Mouse (Mus musculus) mesoderm, embryonic 11.5 days (tissue): ENCODE results near the gene A130010J15Rik.

Source experiments
- DNase-seq: peaks from one replicate; pipeline ENCODE4 v3.0.0-alpha.2; 2012; ENCODE audit warnings: low read depth, low spot score

A130010J15Rik gene

DNA sequence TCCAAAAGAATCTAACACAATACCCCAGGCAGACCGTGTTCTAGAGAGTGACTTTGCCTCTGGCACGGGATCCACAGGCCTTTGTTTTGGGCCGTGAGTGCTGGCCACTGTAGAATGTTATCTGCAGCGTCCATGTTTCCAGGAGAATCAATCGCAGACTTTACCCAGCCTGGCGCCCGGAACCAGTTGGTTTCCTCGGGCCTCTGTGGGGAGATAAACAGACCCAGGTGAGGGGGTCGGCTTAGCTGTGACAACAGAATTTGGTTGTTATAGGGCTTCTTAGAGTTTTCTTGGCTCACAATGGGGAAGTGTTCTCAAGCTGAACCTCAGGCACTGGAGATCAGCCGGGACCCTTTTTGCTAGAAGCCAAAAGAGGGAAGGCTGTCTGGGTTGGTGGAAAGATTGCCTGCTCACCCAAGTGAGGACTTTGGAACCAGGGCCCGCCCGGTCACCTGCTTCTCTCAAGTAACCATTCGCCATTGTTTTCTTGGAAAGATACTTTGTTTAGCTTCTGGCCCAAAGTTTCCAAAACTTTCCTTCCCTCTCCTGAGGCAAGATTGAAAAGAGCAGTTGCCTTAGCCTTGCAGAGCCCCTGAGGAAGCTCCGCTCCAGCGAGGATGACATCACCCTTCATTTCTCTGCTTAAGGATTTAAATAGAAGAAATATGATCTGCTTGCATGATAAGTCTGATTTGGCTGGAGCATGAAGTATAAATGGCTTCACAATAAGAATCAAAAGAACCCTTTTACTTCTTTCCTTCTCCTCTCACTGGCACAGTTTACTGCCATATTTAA, 11.3 kb upstream of the A130010J15Rik start:
- DNase-seq = no peak

DNA sequence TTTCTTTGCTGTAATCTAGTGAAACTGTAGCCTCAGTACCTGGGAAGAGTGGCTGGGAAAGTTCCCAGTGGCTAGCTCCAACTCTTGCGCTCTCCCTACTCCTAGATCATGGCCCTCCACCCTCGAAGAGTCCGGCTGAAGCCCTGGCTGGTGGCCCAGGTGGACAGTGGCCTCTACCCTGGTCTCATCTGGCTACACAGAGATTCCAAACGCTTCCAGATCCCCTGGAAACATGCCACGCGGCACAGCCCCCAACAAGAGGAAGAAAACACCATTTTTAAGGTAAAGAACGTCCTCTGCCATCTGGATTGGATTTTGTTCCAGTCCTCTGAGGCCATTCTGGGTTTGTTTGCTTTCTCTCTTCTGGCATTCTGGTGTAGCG, 10.7 kb upstream of the A130010J15Rik start:
- no peak for DNase-seq

DNA sequence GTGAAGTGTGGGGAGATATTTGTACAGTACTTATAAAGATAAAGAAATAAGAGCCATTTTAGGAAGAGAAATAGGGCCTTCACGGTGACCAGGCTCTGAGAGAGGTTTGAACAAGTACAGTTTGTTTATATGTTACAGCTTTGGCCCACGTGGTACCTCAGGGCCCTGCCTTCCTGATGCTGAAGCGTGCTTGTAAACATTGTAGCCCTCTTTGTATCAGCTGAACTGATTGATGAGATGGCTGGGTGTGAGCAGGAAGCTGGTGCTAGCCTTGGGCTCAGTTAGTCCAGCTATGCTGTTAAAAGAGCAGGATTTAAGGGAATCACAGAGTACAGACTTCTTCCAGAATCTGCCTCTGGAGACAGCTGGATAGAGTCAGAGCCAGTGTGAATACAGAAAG, 8.7 kb upstream of the A130010J15Rik start:
- no peak for DNase-seq

DNA sequence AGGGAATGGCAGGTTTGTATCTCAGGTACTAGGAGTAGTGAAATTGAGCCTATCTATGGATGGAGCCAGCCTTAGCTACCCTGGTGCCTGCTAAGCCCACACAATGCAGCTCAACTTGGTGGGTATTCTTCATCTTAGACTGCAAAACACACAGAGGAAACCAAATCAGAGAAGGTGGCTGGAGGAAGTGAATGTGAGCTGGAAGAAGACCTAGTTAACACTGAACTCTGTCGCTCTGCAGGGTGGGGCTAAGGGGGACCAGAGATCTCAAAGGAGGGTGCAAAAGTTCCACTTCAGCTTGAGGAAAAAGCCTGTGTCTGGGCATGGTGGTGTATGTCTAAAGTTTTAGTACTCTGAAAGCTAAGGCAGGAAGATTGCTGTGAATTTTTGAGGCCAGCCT, 8.2 kb upstream of the A130010J15Rik start:
- DNase-seq = no peak

DNA sequence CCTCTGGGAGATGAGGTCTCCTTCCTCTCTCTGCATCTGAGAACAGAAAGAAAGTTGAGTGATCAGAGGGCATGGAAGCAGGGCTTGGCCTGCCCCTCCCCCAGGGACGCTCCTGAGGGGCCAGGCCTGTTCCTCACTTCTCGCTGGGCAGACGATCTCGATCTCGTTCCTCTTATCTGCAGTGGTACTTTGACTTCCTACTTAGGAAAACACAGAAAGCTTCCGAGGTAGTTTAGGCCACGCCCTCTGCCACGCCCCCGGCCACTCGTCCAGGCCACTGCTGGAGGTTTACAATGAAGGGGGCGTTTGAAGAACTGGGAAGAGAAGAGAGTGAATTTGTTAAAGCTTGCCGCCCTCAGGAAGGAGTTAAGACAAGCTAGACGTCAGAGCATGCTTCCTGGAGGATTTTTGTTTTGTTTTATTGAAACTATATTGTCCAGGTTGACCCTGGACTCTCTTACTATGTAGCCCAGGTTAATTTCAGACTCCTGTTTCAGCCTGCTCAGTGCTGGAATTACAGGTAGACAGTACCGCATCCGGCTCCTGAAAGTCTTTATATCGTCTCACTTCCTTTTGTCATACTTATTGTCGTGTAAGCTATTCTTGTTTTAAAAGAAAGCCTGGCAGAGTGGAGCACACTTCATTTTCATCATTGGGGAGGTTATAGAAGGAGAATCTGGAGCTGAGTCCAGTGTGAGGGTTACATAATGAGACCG, 7.4 kb upstream of the A130010J15Rik start:
- DNase-seq = peak; percentile 58

DNA sequence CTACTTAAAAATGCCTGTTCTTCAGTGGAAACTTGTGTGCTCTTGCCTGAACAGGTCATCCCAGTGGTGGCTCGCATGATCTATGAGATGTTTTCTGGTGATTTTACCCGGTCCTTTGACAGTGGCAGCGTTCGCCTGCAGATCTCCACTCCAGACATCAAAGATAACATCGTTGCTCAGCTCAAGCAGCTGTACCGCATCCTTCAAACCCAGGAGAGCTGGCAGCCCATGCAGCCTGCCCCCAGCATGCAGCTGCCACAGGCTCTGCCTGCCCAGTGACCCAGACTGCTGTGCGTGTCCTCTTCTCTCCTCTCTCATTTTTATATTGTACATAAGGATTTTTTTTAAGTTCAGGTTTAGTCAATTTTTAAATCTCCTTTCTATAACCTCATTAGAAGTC, 1.4 kb downstream of the A130010J15Rik start:
- no peak for DNase-seq

DNA sequence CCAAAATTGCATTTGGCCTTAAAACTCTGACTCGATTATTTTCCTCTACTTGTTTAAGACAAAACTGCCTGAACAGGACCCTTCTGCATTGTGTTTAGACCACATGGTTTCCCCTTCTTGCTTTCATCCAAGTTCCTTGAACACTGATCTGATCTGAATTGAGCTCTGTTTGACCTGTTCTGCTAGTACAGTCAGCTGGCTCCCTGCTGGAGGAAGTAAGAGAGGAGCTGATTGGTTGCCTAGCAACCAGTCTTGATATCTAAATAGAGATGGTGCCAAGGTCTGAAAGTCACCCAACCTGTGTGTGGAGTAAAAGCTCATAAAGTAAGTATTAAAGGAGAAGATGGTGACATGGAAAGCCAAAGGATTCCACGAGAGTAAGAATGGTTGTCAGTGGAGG, 2.0 kb downstream of the A130010J15Rik start:
- peak; percentile 12 for DNase-seq

DNA sequence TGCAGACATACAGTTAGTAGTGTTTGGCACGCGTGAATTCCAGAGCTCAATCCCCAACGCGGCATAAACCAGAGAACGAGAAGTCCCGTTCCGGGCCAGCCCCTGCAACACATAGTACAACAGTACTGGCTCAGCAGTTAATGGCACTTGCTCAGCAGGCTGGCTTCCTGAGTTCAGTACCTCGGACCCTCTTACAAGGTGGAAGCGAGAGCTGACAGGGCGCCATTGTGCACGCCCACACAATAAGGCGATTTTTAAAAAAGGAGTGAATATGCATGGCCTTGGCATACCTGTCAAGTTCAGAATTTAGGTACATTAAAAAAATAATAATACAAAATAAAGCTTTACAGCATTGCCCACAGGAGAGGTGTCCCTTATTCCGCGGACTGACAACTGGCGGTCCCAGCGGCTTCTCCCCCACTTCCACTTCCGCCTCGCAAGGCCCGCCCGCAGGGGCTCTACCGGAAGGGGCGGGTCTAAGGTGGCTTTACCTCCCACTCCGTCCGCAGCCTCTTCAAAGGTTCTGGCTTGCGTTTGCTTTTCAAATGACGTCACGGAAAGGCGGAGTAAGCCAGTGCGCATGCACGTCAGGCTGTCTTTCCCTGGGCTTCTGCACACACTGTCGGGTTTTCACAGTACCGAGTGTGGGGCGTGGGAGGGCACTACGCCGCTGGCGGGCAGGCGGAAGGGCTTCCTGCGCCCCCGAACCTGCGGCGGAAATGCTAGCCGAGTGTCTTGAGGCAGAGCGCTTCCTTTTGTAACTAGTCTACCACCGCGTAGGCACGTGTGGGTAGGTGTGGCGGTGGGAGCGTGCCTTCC, 5.4 kb downstream of the A130010J15Rik start:
- DNase-seq = peak; percentile 99

DNA sequence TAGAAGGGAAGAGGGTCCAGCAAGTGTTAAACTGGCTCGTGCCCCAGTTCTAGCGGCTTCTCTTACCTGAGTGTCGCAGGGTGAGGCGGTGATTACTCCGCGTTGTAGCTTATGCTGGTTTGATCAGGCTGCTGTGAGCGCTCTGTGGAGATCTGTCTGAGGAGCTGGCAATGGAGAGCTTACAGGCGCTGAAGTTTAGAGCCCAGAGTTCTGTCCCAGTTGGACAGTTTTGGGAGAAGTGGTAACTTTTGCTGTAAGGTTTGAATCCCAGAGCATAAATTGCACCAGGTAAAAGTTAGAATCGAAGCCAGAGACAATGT, 5.9 kb downstream of the A130010J15Rik start:
- DNase-seq = no peak

DNA sequence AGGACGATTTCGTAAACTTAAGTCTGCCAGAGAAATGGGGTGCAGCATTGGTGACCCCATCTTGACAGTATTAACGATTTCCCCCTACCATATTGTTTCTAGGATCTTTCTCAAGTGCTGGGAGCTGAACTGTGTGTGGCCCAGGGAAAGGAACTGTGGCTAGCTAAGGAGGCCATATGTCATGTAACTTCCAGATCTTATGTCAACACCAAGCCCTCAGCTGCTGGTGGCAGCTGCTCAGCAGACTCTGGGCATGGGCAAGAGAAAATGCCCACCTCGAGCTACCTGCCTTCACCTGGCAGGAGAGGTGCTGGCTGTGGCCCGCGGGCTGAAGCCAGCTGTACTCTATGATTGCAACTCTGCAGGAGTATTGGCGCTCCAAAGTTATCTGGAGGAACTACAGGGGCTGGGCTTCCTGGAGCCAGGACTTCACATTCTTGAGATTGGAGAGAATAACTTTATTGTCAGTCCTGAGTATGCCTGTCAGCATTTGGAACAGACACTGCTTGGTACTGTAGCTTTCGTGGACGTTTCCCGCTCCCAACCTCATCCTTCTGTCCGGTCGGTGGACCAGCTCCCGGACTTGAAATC, 6.4 kb downstream of the A130010J15Rik start:
- DNase-seq = no peak

DNA sequence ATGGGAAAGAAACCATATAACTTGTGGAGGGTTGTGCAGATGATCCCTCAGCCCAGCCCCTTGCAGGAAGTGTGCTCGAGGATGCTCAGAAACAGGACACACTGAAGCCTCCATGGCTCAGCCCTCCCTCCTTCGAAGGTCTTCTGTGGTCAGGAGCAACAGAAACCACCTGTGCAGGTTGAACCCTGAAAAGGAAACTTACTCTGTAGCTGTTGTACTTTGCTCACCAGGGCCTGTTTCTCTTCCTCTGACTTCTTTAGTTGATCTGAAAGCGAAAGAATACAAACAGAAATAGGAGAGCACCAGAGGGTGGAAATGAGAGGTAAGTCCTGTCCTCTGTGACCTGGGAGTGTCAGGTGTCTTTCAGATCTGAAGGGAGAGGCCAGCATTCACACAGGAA, 13.3 kb downstream of the A130010J15Rik start:
- DNase-seq = no peak

DNA sequence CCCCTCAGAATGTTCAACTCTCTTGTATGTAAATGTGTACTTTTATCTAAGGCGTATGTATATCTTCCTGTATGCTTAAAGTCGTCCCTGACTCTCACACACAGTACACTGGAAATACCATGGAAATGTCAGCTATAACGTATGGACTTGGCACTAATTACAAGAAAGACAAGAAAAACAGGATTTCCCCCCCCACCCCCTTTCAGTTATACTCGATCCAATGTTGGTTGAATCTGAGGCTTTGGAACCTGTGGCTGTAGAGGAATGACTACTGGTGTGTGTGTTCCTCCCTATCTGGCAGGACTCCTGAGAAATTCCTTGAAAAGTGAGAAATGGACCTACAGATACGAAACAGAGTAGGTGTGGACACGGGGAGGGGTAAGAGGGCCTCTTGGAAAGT, 20.4 kb downstream of the A130010J15Rik start:
- DNase-seq = no peak

DNA sequence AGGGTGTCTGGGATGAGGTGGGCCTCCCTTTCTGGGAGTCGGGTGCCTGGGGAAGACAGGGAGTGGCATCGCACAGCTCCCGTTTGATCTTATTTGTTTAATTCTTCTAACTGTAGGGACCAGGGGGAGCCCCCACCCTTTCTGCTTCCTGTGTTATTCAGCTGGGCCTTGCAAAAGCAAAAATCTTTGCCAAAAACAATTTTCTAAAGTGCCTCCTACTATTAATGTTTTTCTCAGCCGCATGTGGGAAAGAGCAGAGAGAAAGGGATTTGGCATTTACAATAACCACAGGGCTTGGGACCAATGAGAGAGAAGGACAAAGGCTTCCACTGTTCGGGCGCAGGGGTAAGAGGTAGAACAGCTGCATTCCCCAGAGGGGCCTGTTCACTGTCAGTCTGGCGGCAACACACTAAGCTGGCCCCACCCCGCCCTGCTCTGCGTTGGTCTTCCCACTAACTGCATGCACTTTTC, 21.3 kb downstream of the A130010J15Rik start:
- DNase-seq = peak; percentile 53

DNA sequence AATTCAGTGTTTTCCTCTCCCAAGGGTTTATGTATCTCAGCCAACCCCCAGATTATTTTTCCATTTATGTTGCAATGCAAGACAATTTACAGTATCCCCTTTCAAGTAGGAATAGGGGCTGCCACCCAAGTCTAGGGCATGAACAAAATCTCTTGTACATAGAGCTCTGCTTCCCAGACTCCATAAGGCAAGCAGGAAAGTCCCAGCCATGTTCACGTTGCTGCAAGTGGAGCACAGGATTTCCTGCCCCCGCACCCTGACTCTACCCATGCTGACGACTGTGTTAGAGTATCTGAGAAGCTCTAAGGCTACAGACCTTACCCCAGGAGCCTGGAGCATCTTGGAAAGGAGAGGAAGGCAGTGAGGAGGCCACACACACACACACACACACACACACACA, 21.9 kb downstream of the A130010J15Rik start:
- no peak for DNase-seq

DNA sequence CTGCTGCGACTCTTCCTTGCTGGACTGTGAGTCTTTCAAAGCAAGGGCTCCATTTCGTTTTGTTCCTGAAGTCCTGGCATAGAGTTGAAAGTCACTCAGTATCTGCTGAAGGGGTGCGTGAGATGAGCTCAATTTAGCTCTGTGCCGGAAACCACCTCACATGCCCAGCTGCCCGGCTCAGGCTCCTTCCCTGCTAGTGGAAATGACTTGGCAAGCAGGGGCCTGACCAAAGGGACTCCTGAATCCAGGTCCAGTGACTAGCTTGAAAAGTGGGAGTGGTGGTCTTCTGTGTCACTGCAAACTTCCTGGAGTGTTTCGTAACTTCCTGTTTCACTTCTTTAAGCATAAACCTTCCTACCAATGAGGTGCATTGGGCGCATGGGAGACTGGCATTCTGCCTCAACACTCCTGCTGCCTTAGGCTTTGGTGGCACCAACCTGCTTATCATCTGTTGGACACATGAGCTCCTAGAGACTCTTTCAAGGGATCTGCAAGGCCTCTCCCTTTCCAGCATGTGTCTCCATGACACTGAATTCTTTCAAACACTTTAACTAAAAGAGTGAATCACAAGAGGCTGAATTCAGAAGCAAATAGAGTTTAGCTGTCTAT, 23.9 kb downstream of the A130010J15Rik start:
- no peak for DNase-seq

DNA sequence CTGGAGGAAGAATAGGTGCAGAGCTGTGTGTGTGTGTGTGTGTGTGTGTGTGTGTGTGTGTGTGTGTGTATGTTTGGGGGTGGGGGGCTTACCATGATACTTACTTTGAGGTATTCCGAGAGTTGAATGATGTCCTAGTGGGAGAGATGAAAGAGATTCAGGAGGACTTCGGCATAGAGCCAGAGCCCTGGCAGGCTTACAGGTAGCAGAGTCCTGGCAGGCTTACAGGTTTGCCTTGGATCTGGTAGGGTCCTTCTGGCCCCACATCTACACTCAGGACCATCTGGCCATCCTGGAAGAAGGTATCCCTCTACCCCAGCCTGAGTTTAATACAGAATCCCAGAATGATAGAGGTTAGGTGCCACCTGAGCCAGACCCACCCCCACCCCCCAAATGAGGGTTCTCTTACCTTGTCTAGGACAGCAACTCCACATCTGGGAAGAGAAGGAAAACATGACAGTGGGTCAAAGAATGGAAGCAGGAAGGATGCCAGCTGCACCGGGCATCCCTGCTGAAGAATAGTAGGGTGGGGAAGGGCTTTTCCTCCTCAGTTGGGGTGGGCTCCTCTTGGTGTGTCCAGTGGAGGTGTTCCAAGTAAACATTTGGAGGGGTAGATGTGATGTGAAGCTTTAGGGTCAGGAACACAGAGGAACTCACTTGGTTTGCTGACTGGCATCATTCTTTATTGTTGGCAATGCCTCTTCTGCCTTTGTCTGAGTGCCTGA, 26.7 kb downstream of the A130010J15Rik start:
- no peak for DNase-seq

DNA sequence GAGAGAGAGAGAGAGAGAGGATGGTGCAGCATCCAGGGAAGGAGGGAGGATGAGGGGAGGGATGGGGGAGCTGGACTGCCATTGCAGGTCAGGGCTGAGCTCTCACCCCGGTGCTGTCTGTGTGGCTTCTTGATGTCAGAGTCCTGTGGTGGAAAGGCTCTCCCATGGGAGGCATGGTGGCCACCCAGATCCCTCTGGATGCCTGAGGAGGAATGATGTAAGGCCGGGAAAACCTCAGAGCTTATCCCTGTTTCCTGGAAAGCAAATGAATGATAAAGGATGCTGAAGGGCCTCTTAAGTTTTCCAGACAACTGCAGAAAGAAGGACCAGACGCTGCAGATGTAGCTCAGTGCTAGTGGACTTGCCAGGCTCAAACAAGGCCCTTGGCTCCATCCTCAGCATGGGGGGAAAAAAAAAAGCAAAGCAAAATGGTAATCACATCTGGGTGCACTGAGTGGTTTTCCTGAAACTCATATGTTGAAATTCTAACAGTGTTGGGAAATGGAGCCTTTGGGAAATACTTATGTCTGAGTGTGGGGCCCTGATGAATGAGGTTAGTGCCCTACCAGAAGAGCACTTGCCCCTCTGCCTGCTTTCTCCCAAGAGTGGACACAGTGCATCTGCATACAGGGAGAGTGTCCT, 27.4 kb downstream of the A130010J15Rik start:
- no peak for DNase-seq

DNA sequence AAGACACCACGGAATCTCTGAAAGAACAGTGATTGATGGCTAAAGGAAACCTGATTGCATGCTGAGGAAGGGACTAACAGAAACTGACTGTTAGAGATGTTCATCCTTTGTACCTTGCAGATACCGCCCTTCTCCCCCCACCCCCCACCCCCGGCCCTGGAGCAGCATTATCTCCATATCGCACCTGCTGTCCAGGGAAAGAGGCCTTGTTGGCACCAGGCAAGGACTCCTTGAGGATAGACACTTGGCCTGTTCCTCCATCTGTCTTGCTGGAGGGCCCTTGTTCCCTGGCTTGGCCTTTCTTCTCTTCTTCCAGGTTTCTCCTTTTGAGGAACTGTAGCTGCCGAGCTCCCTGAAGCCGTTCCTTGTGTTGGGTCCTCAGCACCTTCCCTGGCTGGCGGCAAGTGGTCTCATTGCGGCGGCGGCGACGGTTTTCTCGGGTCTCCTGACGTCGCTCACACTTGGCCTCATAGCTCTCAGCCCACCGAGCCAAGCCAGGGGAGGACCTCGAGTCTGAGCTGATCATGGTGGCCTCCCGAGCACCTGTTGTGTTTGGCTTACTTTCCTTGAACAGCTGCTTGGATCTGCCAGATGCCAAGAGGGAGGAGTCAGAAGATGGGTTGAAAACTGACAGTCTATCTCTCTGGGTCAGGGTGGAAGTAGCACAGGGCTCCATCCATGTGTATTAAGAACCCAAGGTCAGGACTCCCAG, 29.8 kb downstream of the A130010J15Rik start:
- DNase-seq = no peak

DNA sequence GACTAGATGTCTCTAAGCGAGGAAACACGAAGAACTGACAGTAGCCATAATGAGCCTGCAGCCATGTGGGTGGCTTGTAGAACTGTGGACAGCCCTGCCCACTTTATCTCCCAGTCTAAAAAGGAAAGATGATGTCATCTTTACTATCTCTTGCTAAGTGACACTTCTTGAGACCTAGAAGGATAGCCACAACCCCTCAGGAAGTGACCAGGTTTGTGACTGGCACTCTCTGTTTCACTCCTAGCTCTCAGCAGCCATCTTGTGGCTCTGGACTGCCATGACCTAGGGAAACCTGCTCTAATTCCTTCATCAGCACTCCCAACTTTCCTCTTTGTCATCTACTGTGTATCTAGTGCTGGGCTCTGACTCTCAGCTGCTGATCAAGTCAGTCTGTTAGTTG, 30.5 kb downstream of the A130010J15Rik start:
- DNase-seq = no peak
